Mouse (Mus musculus) c-Kit-negative CD71-positive TER-119-positive erythroid progenitor cells, embryonic 14.5 days (primary cell): ENCODE measurements around the gene Plxnd1.

ENCODE experiments used
- DNase-seq: peaks from one replicate; pipeline ENCODE4 v3.0.0-alpha.2; 2013; ENCODE audit warnings: low read depth, low spot score

Gene Plxnd1

GRCm38 (mm10) chr6:115982889-115983288, 11.9 kb downstream of the Plxnd1 start:
- no peak for DNase-seq

- no peak for DNase-seq
Measured at GRCm38 (mm10) chr6:115978596-115978995, 16.2 kb downstream of the Plxnd1 start.

- no peak for DNase-seq
Measured at GRCm38 (mm10) chr6:115977810-115978209, 17.0 kb downstream of the Plxnd1 start.

GRCm38 (mm10) chr6:115975606-115976005, 19.2 kb downstream of the Plxnd1 start:
- DNase-seq, result no peak

GRCm38 (mm10) chr6:115973881-115974662, 20.7 kb downstream of the Plxnd1 start:
- no peak for DNase-seq

- no peak for DNase-seq
Measured at GRCm38 (mm10) chr6:115973139-115973875, 21.5 kb downstream of the Plxnd1 start.

- DNase-seq, result no peak
Measured at GRCm38 (mm10) chr6:115972083-115972764, 22.6 kb downstream of the Plxnd1 start.

- no peak for DNase-seq
Measured at GRCm38 (mm10) chr6:115971273-115972060, 23.3 kb downstream of the Plxnd1 start.

- DNase-seq, result no peak
Measured at GRCm38 (mm10) chr6:115969952-115970351, 24.9 kb downstream of the Plxnd1 start.

- DNase-seq, result no peak
Measured at GRCm38 (mm10) chr6:115969103-115969502, 25.7 kb downstream of the Plxnd1 start.

GRCm38 (mm10) chr6:115968700-115969099, 26.1 kb downstream of the Plxnd1 start:
- DNase-seq, result no peak

- no peak for DNase-seq
Measured at GRCm38 (mm10) chr6:115968086-115968485, 26.7 kb downstream of the Plxnd1 start.

GRCm38 (mm10) chr6:115967291-115967880, 27.4 kb downstream of the Plxnd1 start:
- DNase-seq, result no peak

GRCm38 (mm10) chr6:115966227-115966966, 28.4 kb downstream of the Plxnd1 start:
- DNase-seq, result no peak

GRCm38 (mm10) chr6:115963656-115964055, 31.1 kb downstream of the Plxnd1 start:
- DNase-seq, result no peak

GRCm38 (mm10) chr6:115962439-115963085, 32.2 kb downstream of the Plxnd1 start:
- DNase-seq, result no peak

- no peak for DNase-seq
Measured at GRCm38 (mm10) chr6:115961743-115962142, 33.1 kb downstream of the Plxnd1 start.

GRCm38 (mm10) chr6:115960322-115960721, 34.5 kb downstream of the Plxnd1 start:
- DNase-seq, result no peak

- no peak for DNase-seq
Measured at GRCm38 (mm10) chr6:115959151-115959691, 35.6 kb downstream of the Plxnd1 start.

- no peak for DNase-seq
Measured at GRCm38 (mm10) chr6:115958445-115958844, 36.4 kb downstream of the Plxnd1 start.
